Mouse (Mus musculus) intestine, postnatal 0 days (tissue): ENCODE data around the gene Cyp2a5. TPM values are rescaled to one million over a fixed set of nuclear protein-coding genes. Genes with fewer than 3 reads are reported as not detected.
A peak's percentile ranks its signal among the peaks of the same experiment; 100 is the strongest.
"Not testable (repeated sequence)": the region's sequence is repeated elsewhere in the genome, so short reads cannot be mapped to it uniquely, and the experiment has no call there.

Experiments
- ATAC-seq: fragments of 200-750 bp; cut with Nextera tagmentation; 2 replicates; pipeline ENCODE4 v1.8.0; 2017; ENCODE audit warnings: mild to moderate bottlenecking, moderate TSS enrichment, moderate library complexity
- H3K27ac ChIP-seq: fragments of 300-500 bp; sonication (generic); 2 replicates; pipeline ENCODE4 v1.5.1; 2014; ENCODE audit warnings: mild to moderate bottlenecking, low read depth, low read length, moderate library complexity
- H3K27me3 ChIP-seq: fragments of 300-500 bp; sonication (generic); replicated peaks from 2 replicates; pipeline ENCODE4 v1.6.1; 2014; ENCODE audit warnings: low read length, mixed read lengths; ENCODE audit not compliant: control insufficient read depth, insufficient read depth
- H3K36me3 ChIP-seq: fragments of 300-500 bp; sonication (generic); 2 replicates; pipeline ENCODE4 v1.6.1; 2014; ENCODE audit warnings: mild to moderate bottlenecking, moderate library complexity; ENCODE audit not compliant: control insufficient read depth, insufficient read depth
- H3K4me1 ChIP-seq: fragments of 300-500 bp; sonication (generic); replicated peaks from 2 replicates; pipeline ENCODE4 v1.6.1; 2014; ENCODE audit warnings: antibody characterized with exemption, low read length, mixed read lengths; ENCODE audit not compliant: control insufficient read depth, insufficient read depth
- H3K4me2 ChIP-seq: fragments of 300-500 bp; sonication (generic); replicated peaks from 2 replicates; pipeline ENCODE4 v1.6.1; 2014; ENCODE audit warnings: low read depth, mild to moderate bottlenecking, moderate library complexity
- H3K4me3 ChIP-seq: fragments of 300-500 bp; sonication (generic); 2 replicates; pipeline ENCODE4 v1.5.1; 2014; ENCODE audit warnings: low read depth, low read length
- H3K9ac ChIP-seq: fragments of 300-500 bp; sonication (generic); 2 replicates; pipeline ENCODE4 v1.6.1; 2014; ENCODE audit warnings: mild to moderate bottlenecking, low read depth, low read length
- H3K9me3 ChIP-seq: fragments of 300-500 bp; sonication (generic); 2 replicates; pipeline ENCODE4 v1.6.1; 2016; ENCODE audit warnings: mixed run types; ENCODE audit not compliant: control insufficient read depth
- CTCF ChIP-seq: sonication (generic); IDR thresholded peaks from 2 replicates; pipeline ENCODE4 v1.5.1; 2016; ENCODE audit warnings: low read depth, mild to moderate bottlenecking, control low read depth, antibody characterized with exemption, moderate library complexity
- WGBS: fragments of 180-500 bp; shearing (Covaris S2); extraction: QIAGEN DNeasy Blood & Tissue Kit; methylation state at CpG from one replicate; pipeline ENCODE4 v1.1.7; 2014; 5-methylcytosine and 5-hydroxymethylcytosine counted together
- polyA plus RNA-seq: library from polyadenylated mRNA; unstranded; fragments of >200 nt; fragmentation: Nextera tagmentation; extraction: Ambion mirVana; gene quantifications from 2 replicates; pipeline ENCODE4 v1.2.1, GENCODE M21; 2015

Gene Cyp2a5
- not detected in 2 replicates for polyA plus RNA-seq

DNA sequence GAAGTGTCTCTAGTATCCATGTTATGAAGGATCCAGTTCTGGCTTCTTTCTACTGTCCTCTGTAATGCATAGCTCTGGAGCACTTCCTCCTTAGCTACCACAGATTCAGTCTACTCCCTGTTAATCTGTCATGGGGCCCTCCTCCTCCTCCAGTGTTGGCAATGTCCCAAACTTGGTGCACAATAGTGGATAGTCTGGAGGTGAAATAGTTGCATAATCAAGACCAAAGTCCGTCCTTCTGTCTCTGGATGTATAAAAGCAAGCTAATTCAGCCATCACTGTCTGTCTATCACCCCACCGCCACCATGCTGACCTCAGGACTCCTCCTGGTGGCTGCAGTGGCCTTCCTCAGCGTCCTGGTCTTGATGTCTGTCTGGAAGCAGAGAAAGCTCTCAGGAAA is at the start of gene Cyp2a5:
Cyp2a5 (plus strand) TSS at position 247 of the 400 bp plus-strand sequence.
- not testable (repeated sequence) for H3K4me3 ChIP-seq, H3K27me3 ChIP-seq, H3K9ac ChIP-seq, H3K4me1 ChIP-seq, H3K27ac ChIP-seq, H3K9me3 ChIP-seq, H3K36me3 ChIP-seq, H3K4me2 ChIP-seq
- WGBS = 59% methylated on average over 3 of the region's 3 CpGs
- ATAC-seq = peak; percentile 54

DNA sequence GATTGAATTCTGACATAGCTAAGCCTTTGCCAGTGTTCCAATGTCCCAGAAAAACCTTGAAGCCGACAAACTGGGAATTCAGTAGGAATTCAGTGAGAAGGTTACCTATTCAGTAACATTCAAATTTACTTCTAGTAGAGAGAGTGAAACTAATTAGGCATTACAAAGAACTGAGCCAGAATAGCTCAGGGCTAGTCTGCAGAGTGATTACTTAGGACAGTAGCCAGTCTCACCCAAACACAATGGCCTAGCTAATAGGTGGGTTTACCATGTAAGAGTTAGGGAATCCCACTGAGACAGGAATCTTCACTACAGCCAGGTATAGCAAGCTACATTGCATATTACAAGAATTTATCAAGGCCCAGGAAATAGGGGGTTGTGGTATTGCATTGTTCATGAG is 49.1 kb upstream of the Cyp2a5 start:
- H3K27ac ChIP-seq, H3K9me3 ChIP-seq, ATAC-seq, H3K4me2 ChIP-seq, H3K4me1 ChIP-seq, H3K27me3 ChIP-seq, H3K4me3 ChIP-seq, H3K9ac ChIP-seq, H3K36me3 ChIP-seq: not testable (repeated sequence)
- 75% methylated on average over 1 of the region's 1 CpGs for WGBS

DNA sequence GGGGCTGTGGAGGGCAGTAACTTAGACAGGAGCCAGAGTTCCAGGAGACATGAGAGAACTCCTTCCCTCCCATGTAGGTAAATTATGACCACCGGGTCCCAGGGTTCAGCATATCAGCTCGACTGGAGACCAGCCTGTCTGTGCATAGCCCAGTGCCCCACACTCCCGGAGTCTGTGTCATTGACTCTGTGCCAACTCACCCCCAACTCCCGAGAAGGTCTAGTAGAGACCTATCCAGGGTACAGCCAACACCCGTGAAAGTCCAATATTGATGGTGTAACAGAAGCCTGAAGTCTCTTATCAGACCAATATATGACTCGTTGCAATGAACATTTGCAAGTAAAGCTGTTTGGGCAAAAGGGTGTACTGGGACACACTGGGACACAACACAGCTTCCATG is 45.1 kb upstream of the Cyp2a5 start:
- no peaks in the 10 kb centered on the region for H3K9me3 ChIP-seq
- no peaks in the 10 kb centered on the region for H3K36me3 ChIP-seq
- H3K9ac ChIP-seq = no peak overlapping the region
- TF ChIP-seq CTCF = no peak
- no peak overlapping the region for H3K27ac ChIP-seq
- no peak overlapping the region for H3K4me3 ChIP-seq
- H3K27me3 ChIP-seq = no peaks in the 10 kb centered on the region
- H3K4me1 ChIP-seq = no peaks in the 10 kb centered on the region
- no peak for ATAC-seq
- H3K4me2 ChIP-seq = no peak overlapping the region
- 51% methylated on average over 6 of the region's 6 CpGs for WGBS

GRCm38 (mm10) chr7:26800104-26800503 is 35.0 kb upstream of the Cyp2a5 start:
- Histone ChIP-seq H3K4me3 (no peak overlapping the region), H3K27me3 (no peaks in the 10 kb centered on the region), H3K9me3 (no peaks in the 10 kb centered on the region), H3K9ac (no peak overlapping the region), H3K4me2 (no peak overlapping the region), H3K36me3 (no peaks in the 10 kb centered on the region), H3K4me1 (no peaks in the 10 kb centered on the region), H3K27ac (no peak overlapping the region)
- ATAC-seq = 0 out of 2 replicates have a peak, but pooled peaks have one; percentile 36
- no peak for TF ChIP-seq CTCF

DNA sequence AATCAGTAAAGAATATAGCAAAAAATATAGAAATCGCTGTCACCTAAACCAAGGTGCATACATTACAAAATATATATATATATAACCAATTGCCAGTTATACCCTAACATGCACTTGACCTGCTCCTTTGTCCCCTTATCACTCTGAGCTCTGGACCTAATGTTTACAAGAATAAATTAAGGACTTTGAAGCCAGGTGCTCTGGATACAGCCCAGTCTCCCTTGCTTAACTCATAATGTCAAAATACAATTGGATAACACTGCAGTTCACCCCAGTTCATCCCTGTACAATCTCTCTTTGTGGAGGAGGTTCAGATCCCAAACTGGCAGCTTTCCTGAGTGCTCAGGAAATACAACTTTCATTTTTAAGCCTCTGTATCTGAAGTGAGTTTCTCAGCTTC is 34.1 kb upstream of the Cyp2a5 start:
- H3K9ac ChIP-seq = no peak overlapping the region
- H3K27me3 ChIP-seq = no peaks in the 10 kb centered on the region
- 88% methylated on average over 1 of the region's 1 CpGs for WGBS
- no peaks in the 10 kb centered on the region for H3K9me3 ChIP-seq
- H3K27ac ChIP-seq = no peak overlapping the region
- no peak for TF ChIP-seq CTCF
- ATAC-seq = no peak
- H3K4me2 ChIP-seq = no peak overlapping the region
- H3K4me1 ChIP-seq = no peaks in the 10 kb centered on the region
- H3K4me3 ChIP-seq = no peak overlapping the region
- H3K36me3 ChIP-seq = no peaks in the 10 kb centered on the region

- Histone ChIP-seq H3K4me3 (no peak within 1 kb of the TSS), H3K4me1 (no peaks in the 10 kb centered on the region), H3K9me3 (no peaks in the 10 kb centered on the region), H3K27me3 (no peaks in the 10 kb centered on the region), H3K4me2 (no peak within 1 kb of the TSS), H3K9ac (no peak within 1 kb of the TSS), H3K36me3 (no peaks in the 10 kb centered on the region), H3K27ac (no peak within 1 kb of the TSS)
- TF ChIP-seq CTCF = no peak
- WGBS = 70% methylated on average over 2 of the region's 2 CpGs
- ATAC-seq = no peak
Observed at GRCm38 (mm10) chr7:26808592-26808991, 26.5 kb upstream of the Cyp2a5 start, which contains the start of gene Cyp2g1. Cyp2g1 (plus strand) TSS chr7:26808892.

DNA sequence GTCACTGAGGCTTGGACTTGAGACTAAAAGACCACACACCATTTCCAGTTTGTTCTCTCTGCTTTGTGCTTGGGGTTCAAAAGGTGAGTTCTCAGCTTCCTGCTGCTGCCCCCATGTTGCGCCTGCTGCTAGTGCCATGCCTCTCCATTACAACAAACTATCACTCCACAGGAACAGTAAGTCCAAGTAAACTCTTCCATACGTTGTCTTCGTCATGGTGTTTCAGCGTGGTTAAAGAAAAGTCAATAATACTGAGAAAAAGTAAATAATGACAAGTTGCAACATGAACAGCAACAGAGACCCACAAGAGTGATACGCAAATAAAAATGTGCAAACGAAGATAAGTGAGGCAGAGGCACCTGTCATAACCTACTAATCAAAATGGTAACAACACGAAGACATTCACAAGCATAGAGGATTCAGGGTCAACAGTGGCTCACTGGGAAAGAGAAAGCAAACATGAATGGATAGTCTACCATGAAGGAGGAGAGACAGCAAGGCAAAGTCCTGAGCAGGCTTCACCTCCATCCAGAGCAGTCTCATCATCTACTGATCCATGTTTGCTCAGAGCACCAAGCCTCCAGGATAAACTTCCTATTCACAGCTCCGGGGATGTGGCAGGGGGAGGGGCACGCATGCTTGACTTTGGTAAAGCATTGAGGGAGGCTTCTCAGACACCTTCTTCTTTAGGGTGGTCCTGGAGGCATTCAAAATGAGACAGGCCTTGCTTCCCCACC is 3.4 kb upstream of the Cyp2a5 start:
- not testable (repeated sequence) for H3K4me3 ChIP-seq, H3K27me3 ChIP-seq, ATAC-seq, H3K9ac ChIP-seq, H3K4me2 ChIP-seq, H3K27ac ChIP-seq, H3K36me3 ChIP-seq, H3K9me3 ChIP-seq, H3K4me1 ChIP-seq
- 54% methylated on average over 9 of the region's 9 CpGs for WGBS

GRCm38 (mm10) chr7:26832668-26833067 is 2.4 kb upstream of the Cyp2a5 start:
- not testable (repeated sequence) for H3K27me3 ChIP-seq, H3K9ac ChIP-seq, ATAC-seq, H3K4me1 ChIP-seq, H3K4me3 ChIP-seq, H3K9me3 ChIP-seq, H3K36me3 ChIP-seq, H3K4me2 ChIP-seq, H3K27ac ChIP-seq
- WGBS = 53% methylated on average over 7 of the region's 7 CpGs

- WGBS = 66% methylated on average over 2 of the region's 2 CpGs
- H3K4me1 ChIP-seq, H3K4me2 ChIP-seq, H3K27me3 ChIP-seq, H3K36me3 ChIP-seq, H3K9ac ChIP-seq, H3K27ac ChIP-seq, ATAC-seq, H3K4me3 ChIP-seq, H3K9me3 ChIP-seq: not testable (repeated sequence)
Observed at GRCm38 (mm10) chr7:26843400-26843799, 8.3 kb downstream of the Cyp2a5 start.
